Mouse (Mus musculus): Measurements from ENCODE around the gene Pdhx. TPM values are rescaled to one million over a fixed set of nuclear protein-coding genes. Genes with fewer than 3 reads are reported as not detected.

Gene Pdhx
- polyA plus RNA-seq, 1 experiment from 2014 or later = 41.0 TPM

DNA sequence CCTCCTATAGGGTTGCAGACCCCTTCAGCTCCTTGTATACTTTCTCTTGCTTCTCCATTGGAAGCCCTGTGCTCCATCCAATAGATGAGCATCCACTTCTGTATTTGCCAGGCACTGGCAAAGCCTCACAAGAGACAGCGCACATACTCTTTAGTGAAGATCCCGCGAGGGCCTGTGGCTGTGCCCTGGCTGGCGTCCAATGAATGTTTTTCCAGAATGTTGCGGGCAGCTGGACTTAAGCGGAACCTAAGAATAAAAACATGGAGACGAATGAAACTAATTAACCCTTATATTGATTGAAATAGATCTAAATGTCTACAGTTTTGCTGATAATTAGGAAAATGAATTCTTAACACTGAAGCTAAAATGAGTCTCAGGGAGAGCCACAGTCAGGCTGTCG, 32.4 kb downstream of the Pdhx start:
- Histone ChIP-seq H3K27ac (no peak overlapping the region), H3K27me3 (ENCODE audit: low read depth, poor library complexity, severe bottlenecking) (no peaks in the 10 kb centered on the region), H3K9me3 (replicated peaks) (no peaks in the 10 kb centered on the region), H3K4me1 (no peaks in the 10 kb centered on the region), H3K36me3 (peaks cover 24% of the 10 kb centered on the region), H3K4me3 (no peak overlapping the region)
- 93% methylated on average over 8 of the region's 8 CpGs for WGBS
- DNase-seq (ENCODE audit: low spot score) = no peak

DNA sequence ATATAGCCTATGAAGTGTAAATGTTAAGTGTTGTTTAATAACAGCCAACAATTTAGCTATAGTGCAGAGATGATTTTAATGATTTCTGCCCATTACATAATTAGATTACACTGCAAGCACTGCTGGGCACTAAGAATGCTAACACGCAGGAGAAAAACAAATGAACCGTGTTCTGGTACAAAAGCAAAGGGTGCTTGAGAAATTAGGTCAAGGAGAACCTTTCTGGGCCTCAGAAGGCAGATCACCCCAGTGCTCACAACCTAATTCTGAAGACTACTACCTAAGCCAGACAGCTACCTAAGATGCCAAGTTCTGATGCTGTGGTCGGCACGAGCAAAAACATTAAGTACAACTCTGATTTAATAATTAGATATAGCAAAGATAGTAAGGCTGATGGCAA, 35.5 kb downstream of the Pdhx start:
- H3K36me3 ChIP-seq = peaks cover 38% of the 10 kb centered on the region
- no peak overlapping the region for H3K4me3 ChIP-seq
- H3K9me3 ChIP-seq (replicated peaks) = no peaks in the 10 kb centered on the region
- 95% methylated on average over 4 of the region's 4 CpGs for WGBS
- no peak for DNase-seq (ENCODE audit: low spot score)
- H3K27ac ChIP-seq = no peak overlapping the region
- no peaks in the 10 kb centered on the region for H3K27me3 ChIP-seq (ENCODE audit: low read depth, poor library complexity, severe bottlenecking)
- H3K4me1 ChIP-seq = no peaks in the 10 kb centered on the region

DNA sequence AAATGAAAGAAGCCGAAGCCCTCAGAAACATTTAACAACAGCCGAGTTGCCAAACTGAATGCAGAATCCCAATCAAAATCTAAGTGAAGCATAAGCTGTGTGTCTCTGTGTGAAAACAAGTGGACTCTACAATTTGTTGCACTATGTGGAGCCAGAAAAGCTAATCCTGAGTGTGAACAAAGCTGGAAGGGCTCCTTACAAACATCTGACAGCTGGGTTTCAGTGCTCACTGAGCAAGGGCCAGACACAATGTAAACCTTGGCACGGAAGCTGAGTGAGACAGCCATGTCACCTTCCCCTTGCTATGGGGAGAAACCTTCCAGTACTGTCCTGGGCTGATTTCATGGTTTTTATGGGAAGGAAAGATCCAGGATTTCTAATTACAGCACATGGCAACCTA, 50.6 kb downstream of the Pdhx start:
- WGBS = 94% methylated on average over 3 of the region's 3 CpGs
- no peak for DNase-seq (ENCODE audit: low spot score)
- Histone ChIP-seq H3K4me1 (no peaks in the 10 kb centered on the region), H3K27ac (no peak overlapping the region), H3K9me3 (replicated peaks) (no peaks in the 10 kb centered on the region), H3K36me3 (peaks cover 35% of the 10 kb centered on the region), H3K4me3 (no peak overlapping the region), H3K27me3 (ENCODE audit: low read depth, poor library complexity, severe bottlenecking) (no peaks in the 10 kb centered on the region)

DNA sequence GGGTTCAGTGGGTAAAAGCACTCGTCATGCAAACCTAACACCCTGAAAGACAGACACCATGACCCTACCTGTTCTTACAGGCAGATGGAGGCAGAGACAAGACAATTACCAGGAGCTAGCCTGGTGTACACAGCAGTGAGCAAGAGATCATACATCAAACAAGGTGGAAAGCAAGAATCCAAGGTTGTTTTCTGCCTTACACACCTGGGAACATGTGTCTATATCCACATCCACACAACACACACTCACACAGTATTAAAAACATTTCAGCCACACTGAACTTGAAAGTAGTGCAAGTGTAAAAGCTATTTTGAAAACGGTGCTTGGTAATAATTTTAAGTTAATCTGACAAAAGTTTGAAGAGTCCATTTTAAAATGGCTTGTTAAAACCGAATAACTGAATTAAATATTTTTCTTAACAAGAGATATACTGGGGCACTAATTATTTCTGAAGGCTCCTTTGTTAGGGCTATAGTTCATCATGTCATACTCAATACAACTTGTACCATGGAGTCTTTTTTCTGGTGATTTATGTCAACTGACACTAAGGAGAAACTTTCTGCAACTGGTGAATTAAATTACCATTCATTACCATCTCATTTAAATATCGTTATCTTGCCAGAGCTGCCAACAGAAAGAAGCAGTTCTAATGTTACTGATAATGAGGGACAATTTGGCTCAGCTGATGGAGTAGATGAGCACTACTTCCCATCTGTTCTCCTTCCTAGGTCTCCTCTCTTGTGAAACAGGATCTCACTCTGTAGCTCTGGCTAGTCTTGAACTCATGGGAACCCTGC, 52.9 kb downstream of the Pdhx start:
- H3K4me1 ChIP-seq = no peaks in the 10 kb centered on the region
- DNase-seq (ENCODE audit: low spot score) = no peak
- H3K9me3 ChIP-seq (replicated peaks) = no peaks in the 10 kb centered on the region
- no peak overlapping the region for H3K4me3 ChIP-seq
- peaks cover 25% of the 10 kb centered on the region for H3K36me3 ChIP-seq
- whole genome bisulfite sequencing = 86% methylated on average over 4 of the region's 4 CpGs
- H3K27ac ChIP-seq = no peak overlapping the region
- no peaks in the 10 kb centered on the region for H3K27me3 ChIP-seq (ENCODE audit: low read depth, poor library complexity, severe bottlenecking)

DNA sequence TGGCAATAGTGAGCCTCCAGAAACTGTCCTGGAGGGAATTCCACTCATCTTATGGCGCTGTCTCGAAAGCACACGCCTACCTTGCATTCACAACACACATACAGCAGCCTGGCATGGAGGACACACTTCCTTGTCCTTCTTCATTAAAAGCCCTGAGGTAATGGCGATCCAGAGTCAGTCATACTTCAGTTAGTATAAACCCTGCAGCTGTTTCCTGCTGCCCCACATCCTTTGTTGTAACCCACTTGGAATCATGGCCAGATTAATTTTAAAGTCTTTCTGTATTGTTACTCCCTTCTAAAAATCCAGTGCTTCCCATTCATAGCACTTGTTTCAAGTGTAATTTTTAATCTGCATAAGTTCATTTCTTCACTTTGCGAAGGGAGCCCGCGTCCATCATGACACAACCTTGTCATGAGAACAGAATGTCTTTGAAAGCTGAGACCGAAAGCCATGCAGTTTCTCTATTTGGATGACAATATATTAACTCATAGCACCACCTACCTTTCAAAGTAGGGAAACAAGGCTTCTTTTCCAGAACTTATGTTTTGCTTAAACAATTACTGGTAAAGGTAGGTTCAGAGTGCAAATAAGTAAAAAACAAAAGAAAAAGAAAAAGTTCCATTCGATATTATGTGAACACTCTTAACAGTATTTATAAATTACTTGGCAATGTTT, 54.4 kb downstream of the Pdhx start:
- Histone ChIP-seq H3K36me3 (peaks cover 15% of the 10 kb centered on the region), H3K27ac (no peak overlapping the region), H3K4me1 (no peaks in the 10 kb centered on the region), H3K4me3 (no peak overlapping the region), H3K27me3 (ENCODE audit: low read depth, poor library complexity, severe bottlenecking) (no peaks in the 10 kb centered on the region), H3K9me3 (replicated peaks) (no peaks in the 10 kb centered on the region)
- 87% methylated on average over 9 of the region's 9 CpGs for WGBS
- DNase-seq (ENCODE audit: low spot score) = no peak

DNA sequence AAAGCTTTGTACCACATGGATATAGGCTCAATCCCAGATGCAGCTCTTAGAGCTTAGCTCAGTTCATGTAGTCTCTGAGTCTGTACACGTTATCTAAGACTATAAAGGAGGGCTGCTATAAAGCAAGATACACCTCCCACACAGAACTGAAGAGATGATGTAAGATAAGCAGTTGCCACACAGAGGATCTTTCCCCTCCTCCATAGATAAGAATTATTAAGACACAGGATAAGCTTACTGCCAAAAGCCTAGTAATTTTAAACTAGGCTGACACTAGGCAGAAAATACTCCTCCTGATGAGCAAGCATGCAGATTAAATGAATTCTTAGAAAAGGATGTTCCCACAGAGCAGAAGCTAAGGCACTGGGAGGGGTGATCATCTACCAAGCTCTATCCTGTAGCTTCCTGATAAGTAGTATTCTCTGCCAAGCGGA, 55.9 kb downstream of the Pdhx start:
- Histone ChIP-seq H3K36me3 (peaks cover 6% of the 10 kb centered on the region; the same call in 1 of the 2 replicates), H3K9me3 (replicated peaks) (no peaks in the 10 kb centered on the region), H3K27ac (no peak overlapping the region), H3K4me1 (no peaks in the 10 kb centered on the region), H3K4me3 (no peak overlapping the region), H3K27me3 (ENCODE audit: low read depth, poor library complexity, severe bottlenecking) (no peaks in the 10 kb centered on the region)
- DNase-seq (ENCODE audit: low spot score) = no peak
- 89% methylated on average over 2 of the region's 2 CpGs for WGBS

DNA sequence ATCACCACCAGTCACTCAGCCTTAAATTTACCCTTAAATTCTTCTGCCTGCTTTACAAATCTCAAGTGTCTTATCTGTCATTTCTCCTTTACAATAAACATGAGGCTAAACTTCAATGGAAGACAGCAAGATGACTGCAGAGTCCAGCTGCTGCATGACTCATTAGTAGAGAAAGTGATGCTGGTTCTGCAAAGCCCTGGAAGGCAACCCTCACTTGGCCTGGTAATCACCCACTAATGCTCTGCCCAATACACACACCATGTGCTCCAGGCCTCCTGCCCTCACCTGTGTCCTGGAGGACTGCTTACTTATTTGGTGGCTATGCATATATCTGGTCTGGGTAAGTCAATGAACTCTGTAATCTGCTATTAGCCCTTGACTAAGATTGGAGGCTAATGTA, 57.2 kb downstream of the Pdhx start:
- DNase-seq (ENCODE audit: low spot score) = no peak
- H3K36me3 ChIP-seq = peaks cover 1% of the 10 kb centered on the region; the same call in 1 of the 2 replicates
- H3K9me3 ChIP-seq (replicated peaks) = no peaks in the 10 kb centered on the region
- H3K27ac ChIP-seq = no peak overlapping the region
- no peak overlapping the region for H3K4me3 ChIP-seq
- no peaks in the 10 kb centered on the region for H3K4me1 ChIP-seq
- no peaks in the 10 kb centered on the region for H3K27me3 ChIP-seq (ENCODE audit: low read depth, poor library complexity, severe bottlenecking)

DNA sequence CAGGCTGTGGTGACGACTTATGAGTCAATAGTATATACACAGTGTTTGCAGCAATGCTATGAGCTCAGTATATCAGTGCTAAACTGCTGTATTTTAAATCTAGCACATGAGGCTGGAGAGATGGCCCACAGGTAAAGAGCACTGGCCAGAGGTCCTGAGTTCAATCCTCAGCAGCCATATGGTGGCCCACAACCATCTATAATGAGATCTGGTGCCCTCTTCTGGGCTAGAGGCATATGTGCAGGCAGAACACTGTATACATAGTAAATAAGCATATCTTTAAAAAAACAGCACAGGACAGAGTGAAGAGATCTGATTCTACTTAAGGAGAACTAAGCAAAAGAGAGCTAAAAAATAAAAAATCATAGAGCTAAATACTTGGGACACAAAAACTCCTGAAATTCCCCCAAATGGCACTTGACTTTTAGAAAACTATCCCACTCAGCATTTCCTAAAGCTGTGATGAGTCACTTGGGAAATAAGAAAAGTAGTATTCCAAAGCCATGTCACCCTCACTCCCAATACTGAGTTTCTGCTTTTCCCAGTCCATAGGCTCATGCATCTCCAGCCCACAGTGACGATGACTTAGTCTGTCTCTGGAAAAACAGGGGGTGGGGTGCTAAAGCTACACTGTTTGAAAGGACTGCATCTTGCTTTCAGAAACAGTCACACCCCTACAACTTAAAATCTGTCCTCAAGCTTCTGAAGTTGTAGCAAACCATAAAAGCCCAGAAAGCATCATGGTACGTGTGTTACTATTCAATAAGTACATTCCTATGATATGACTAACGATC, 60.3 kb downstream of the Pdhx start:
- no peaks in the 10 kb centered on the region for H3K9me3 ChIP-seq (replicated peaks)
- H3K36me3 ChIP-seq = no peaks in the 10 kb centered on the region
- no peak overlapping the region for H3K27ac ChIP-seq
- 89% methylated on average over 4 of the region's 4 CpGs for WGBS
- no peak for DNase-seq (ENCODE audit: low spot score)
- no peak overlapping the region for H3K4me3 ChIP-seq
- H3K4me1 ChIP-seq = no peaks in the 10 kb centered on the region
- H3K27me3 ChIP-seq (ENCODE audit: low read depth, poor library complexity, severe bottlenecking) = no peaks in the 10 kb centered on the region

DNA sequence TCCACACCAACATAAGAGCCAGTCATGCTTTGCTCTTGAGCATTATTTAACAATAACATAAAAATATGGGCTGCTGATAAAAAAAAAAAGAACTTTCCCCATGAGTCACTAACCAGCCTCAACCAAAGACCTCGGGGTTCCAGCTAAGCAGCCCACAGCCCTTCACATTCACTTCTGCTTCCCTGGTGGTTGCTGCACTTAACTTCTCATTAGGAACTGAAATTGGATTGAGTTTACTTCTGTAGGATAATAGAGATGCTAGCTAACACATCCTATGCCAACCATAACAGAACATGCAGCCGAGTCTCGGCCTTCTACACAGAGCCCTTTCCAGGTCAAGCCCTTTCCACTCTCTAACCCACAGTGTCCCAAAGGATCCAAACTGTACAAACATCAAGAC, 65.1 kb downstream of the Pdhx start:
- DNase-seq (ENCODE audit: low spot score) = no peak

DNA sequence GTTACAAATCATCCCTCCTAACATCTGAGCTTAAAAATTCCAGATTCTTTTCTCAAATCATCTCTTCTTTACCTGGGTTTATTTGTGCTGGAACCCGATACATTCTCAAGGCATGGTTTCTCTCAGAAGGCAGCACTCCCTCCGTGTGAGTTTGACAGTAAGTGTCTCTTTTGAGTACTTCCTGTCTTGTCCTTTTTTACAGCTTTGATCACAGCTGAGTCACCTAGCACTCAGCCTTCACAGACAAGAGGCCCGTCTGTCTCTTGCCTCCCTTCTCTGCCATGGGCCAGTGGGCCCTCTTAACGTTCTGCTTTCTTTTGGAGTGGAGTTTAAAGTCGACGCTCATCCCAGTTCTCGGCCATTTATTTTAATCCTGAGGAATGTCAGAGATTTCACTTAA, 68.7 kb downstream of the Pdhx start:
- H3K36me3 ChIP-seq = no peaks in the 10 kb centered on the region
- DNase-seq (ENCODE audit: low spot score) = no peak
- H3K27ac ChIP-seq = no peak overlapping the region
- WGBS = 51% methylated on average over 7 of the region's 7 CpGs
- no peak overlapping the region for H3K4me3 ChIP-seq
- no peaks in the 10 kb centered on the region for H3K4me1 ChIP-seq
- H3K9me3 ChIP-seq (replicated peaks) = no peaks in the 10 kb centered on the region
- no peaks in the 10 kb centered on the region for H3K27me3 ChIP-seq (ENCODE audit: low read depth, poor library complexity, severe bottlenecking)

More for the DNA sequence above, 65.1 kb downstream of the Pdhx start:
- Histone ChIP-seq H3K9me3 (replicated peaks) (no peaks in the 10 kb centered on the region), H3K27me3 (ENCODE audit: low read depth, poor library complexity, severe bottlenecking) (no peaks in the 10 kb centered on the region), H3K27ac (no peak overlapping the region), H3K36me3 (no peaks in the 10 kb centered on the region), H3K4me3 (no peak overlapping the region), H3K4me1 (no peaks in the 10 kb centered on the region)
- WGBS = 97% methylated on average over 3 of the region's 3 CpGs

DNA sequence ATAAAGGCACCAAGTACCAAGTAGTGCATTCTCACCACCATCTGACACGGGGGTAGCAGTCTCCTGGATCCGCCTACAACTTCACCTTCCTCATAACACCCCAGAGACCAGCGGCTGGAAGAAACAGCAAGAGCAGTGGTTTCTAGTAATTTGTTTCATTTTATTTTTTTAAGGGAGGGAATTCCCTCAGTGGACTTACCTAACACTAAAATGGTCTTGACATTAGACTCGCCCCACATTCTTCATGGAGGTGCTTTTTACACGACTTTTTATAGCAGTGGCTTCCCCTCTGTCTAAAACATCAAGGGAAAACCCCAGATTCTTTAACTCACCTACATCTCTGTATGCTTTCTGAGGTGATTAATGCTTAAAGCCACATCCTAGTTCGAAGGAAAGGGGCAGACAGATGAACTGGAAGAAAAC, 74.1 kb downstream of the Pdhx start:
- DNase-seq (ENCODE audit: low spot score) = no peak
- H3K27me3 ChIP-seq (ENCODE audit: low read depth, poor library complexity, severe bottlenecking) = no peaks in the 10 kb centered on the region
- H3K9me3 ChIP-seq (replicated peaks) = no peaks in the 10 kb centered on the region
- no peaks in the 10 kb centered on the region for H3K36me3 ChIP-seq
- H3K4me3 ChIP-seq = no peak overlapping the region
- peaks cover 9% of the 10 kb centered on the region for H3K4me1 ChIP-seq
- WGBS = 67% methylated on average over 6 of the region's 6 CpGs
- no peak overlapping the region for H3K27ac ChIP-seq

DNA sequence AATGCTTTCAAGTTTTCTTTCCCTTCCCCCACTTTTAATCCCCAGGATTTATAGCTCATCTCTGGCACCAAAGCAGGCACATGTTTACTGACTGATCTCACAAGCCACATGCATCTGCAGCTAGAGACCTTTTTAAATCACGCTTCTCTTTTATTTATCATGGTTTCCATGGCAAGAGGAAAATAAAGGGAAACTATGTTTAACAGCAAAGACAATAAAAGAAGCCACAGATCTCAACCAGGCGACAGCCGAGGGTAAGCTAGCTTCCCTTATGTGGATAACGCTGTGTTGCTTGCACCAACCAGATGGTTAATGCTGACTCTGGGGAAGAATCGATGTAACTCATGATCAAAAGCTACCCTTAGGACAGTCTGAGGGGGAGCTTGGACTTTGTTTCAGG, 75.0 kb downstream of the Pdhx start:
- Histone ChIP-seq H3K4me1 (peaks cover 9% of the 10 kb centered on the region), H3K36me3 (no peaks in the 10 kb centered on the region), H3K9me3 (replicated peaks) (no peaks in the 10 kb centered on the region), H3K27ac (no peak overlapping the region), H3K4me3 (no peak overlapping the region), H3K27me3 (ENCODE audit: low read depth, poor library complexity, severe bottlenecking) (no peaks in the 10 kb centered on the region)
- no peak for DNase-seq (ENCODE audit: low spot score)
- 50% methylated on average over 5 of the region's 5 CpGs for WGBS

DNA sequence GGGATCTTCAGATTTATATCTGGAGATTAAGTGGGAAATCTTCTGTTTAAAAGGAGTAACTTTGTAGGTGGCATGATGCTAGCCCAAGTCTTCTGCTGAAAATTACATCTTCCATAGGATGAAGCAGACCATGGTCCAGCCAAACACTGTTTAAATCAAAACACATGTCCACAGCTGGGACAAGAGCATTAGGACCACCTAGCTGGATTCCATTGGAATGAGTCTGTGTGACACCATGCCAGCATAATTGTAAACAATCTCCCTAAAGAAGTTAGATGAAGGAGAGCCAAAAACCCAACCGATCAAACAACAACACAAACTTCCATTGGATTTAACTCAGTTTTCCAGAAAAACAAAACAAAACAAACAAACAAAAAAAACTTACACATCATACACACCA, 75.4 kb downstream of the Pdhx start:
- WGBS = 92% methylated on average over 1 of the region's 1 CpGs
- Histone ChIP-seq H3K36me3 (no peaks in the 10 kb centered on the region), H3K4me1 (peaks cover 9% of the 10 kb centered on the region), H3K27me3 (ENCODE audit: low read depth, poor library complexity, severe bottlenecking) (no peaks in the 10 kb centered on the region), H3K9me3 (replicated peaks) (no peaks in the 10 kb centered on the region), H3K4me3 (no peak overlapping the region), H3K27ac (no peak overlapping the region)
- no peak for DNase-seq (ENCODE audit: low spot score)

All from limb, embryonic 10.5 days (tissue).